Comparison of ENCODE assay signal across 20 mouse cellular contexts in genomic region chr10:52021231-52021630, GRCm38 (mm10). TPM values are rescaled to one million over a fixed set of nuclear protein-coding genes. Genes with fewer than 3 reads are reported as not detected.
DNase-seq lines count a peak whose midpoint lies in the region; ATAC-seq and TF ChIP-seq lines count a peak whose summit lies in the region.
"Had no signal": no experiment of that assay in that cellular context is flagged by ENCODE, and none has a peak within 500 bp of the region (broad histone marks: within the 10 kb centered on the region; RNA-seq: fewer than 3 reads in every experiment).

No protein-coding gene starts in this region.

- no peaks in the 10 kb centered on the region for H3K9me3 ChIP-seq in forebrain, embryonic 10.5 days
- H3K9me3 ChIP-seq in forebrain, postnatal 0 days (ENCODE audit: low read length), result no peaks in the 10 kb centered on the region
- no peaks in the 10 kb centered on the region for H3K9me3 ChIP-seq in hindbrain, embryonic 10.5 days
- H3K9me3 ChIP-seq in hindbrain, embryonic 11.5 days (ENCODE audit: control insufficient read depth, low read length), result no peaks in the 10 kb centered on the region
- no peaks in the 10 kb centered on the region for H3K9me3 ChIP-seq in midbrain, embryonic 13.5 days
- H3K9me3 ChIP-seq: embryonic facial prominence, embryonic 15.5 days had no signal

- no peaks in the 10 kb centered on the region for H3K36me3 ChIP-seq in forebrain, embryonic 10.5 days (replicated peaks)
- no peaks in the 10 kb centered on the region for H3K36me3 ChIP-seq in forebrain, postnatal 0 days (ENCODE audit: insufficient read depth)
- no peaks in the 10 kb centered on the region for H3K36me3 ChIP-seq in hindbrain, embryonic 10.5 days
- no peaks in the 10 kb centered on the region for H3K36me3 ChIP-seq in hindbrain, embryonic 11.5 days (ENCODE audit: control insufficient read depth, insufficient read depth, low read length)
- H3K36me3 ChIP-seq in midbrain, embryonic 13.5 days, result no peaks in the 10 kb centered on the region
- H3K36me3 ChIP-seq: embryonic facial prominence, embryonic 15.5 days had no signal

- under 1% methylated on average over 9 of the region's 9 CpGs for WGBS in forebrain, embryonic 10.5 days
- 3% methylated on average over 9 of the region's 9 CpGs for WGBS in forebrain, postnatal 0 days
- under 1% methylated on average over 9 of the region's 9 CpGs for WGBS in hindbrain, embryonic 10.5 days
- WGBS in hindbrain, embryonic 11.5 days, result 1% methylated on average over 9 of the region's 9 CpGs
- under 1% methylated on average over 9 of the region's 9 CpGs for WGBS in midbrain, embryonic 13.5 days

- H3K4me3 ChIP-seq in forebrain, embryonic 10.5 days, result no peak overlapping the region
- no peak overlapping the region for H3K4me3 ChIP-seq in forebrain, postnatal 0 days (ENCODE audit: low read depth, low read length)
- peak overlapping the region; percentile 59; the same call in 1 of the 2 replicates for H3K4me3 ChIP-seq in hindbrain, embryonic 10.5 days
- no peak overlapping the region for H3K4me3 ChIP-seq in hindbrain, embryonic 11.5 days (ENCODE audit: low read depth, low read length)
- H3K4me3 ChIP-seq in midbrain, embryonic 13.5 days (replicated peaks), result no peak overlapping the region

- H3K27ac ChIP-seq in forebrain, embryonic 10.5 days, result no peak overlapping the region
- no peak overlapping the region for H3K27ac ChIP-seq in forebrain, postnatal 0 days (ENCODE audit: low read depth, low read length)
- H3K27ac ChIP-seq in hindbrain, embryonic 10.5 days, result no peak overlapping the region
- H3K27ac ChIP-seq in hindbrain, embryonic 11.5 days (ENCODE audit: low read depth, low read length), result no peak overlapping the region
- H3K27ac ChIP-seq in midbrain, embryonic 13.5 days, result no peak overlapping the region
- H3K27ac ChIP-seq: embryonic facial prominence, embryonic 15.5 days had no signal

- H3K4me1 ChIP-seq in forebrain, embryonic 10.5 days, result peaks cover 20% of the 10 kb centered on the region
- no peaks in the 10 kb centered on the region for H3K4me1 ChIP-seq in forebrain, postnatal 0 days (ENCODE audit: insufficient read depth)
- peaks cover 22% of the 10 kb centered on the region for H3K4me1 ChIP-seq in hindbrain, embryonic 10.5 days (replicated peaks)
- H3K4me1 ChIP-seq in hindbrain, embryonic 11.5 days (replicated peaks; ENCODE audit: control insufficient read depth, insufficient read depth, low read length), result peaks cover 2% of the 10 kb centered on the region; the same call in 1 of the 2 replicates
- peaks cover 20% of the 10 kb centered on the region for H3K4me1 ChIP-seq in midbrain, embryonic 13.5 days (replicated peaks)

- intact Hi-C loops in left cerebral cortex, postnatal 4 days (cut with DNase I), result loop anchor here (5.0 kb wide), 1 partner anchor 229 kb away; no protein-coding TSS in a partner anchor

- no peak overlapping the region for H3K4me2 ChIP-seq in forebrain, postnatal 0 days (ENCODE audit: low read depth)
- H3K4me2 ChIP-seq in hindbrain, embryonic 11.5 days (replicated peaks; ENCODE audit: low read depth, low read length), result no peak overlapping the region
- 0 out of 2 replicates have a peak overlapping the region, but pooled peaks have one; percentile 96 for H3K4me2 ChIP-seq in midbrain, embryonic 13.5 days (replicated peaks)

- no peak for TF ChIP-seq CTCF in forebrain, postnatal 0 days (IDR thresholded peaks at IDR 0.05; ENCODE audit: low read depth)

- DNase-seq in forebrain, embryonic 10.5 days (ENCODE audit: extremely low spot score, low spot score), result peak; percentile 21
- DNase-seq in forebrain, postnatal 0 days, result no peak
- peak; percentile 34 for DNase-seq in hindbrain, embryonic 10.5 days (ENCODE audit: low spot score)
- DNase-seq in hindbrain, embryonic 11.5 days (ENCODE audit: low spot score), result no peak
- DNase-seq in embryo, embryonic 11 days, result peak; percentile 13
- DNase-seq in urinary bladder, postnatal 36 days (ENCODE audit: low spot score in 2 of 2), result no peak
- no peak for DNase-seq in left cerebral cortex, postnatal 4 days
- DNase-seq: adrenal gland, adult 2 months; gastrocnemius, adult 2 months; heart, postnatal 14 days; kidney, adult 8-10 months; kidney, postnatal 4 days; lung, adult 2 months; lung, postnatal 36 days; thymus, postnatal 36 days had no signal

- no peak overlapping the region for H3K9ac ChIP-seq in forebrain, postnatal 0 days
- no peak overlapping the region for H3K9ac ChIP-seq in hindbrain, embryonic 11.5 days (ENCODE audit: low read depth, low read length)
- no peak overlapping the region for H3K9ac ChIP-seq in midbrain, embryonic 13.5 days (replicated peaks)
- H3K9ac ChIP-seq: embryonic facial prominence, embryonic 15.5 days had no signal

- peaks cover 81% of the 10 kb centered on the region for H3K27me3 ChIP-seq in forebrain, embryonic 10.5 days (ENCODE audit: poor library complexity, severe bottlenecking)
- peaks cover 58% of the 10 kb centered on the region for H3K27me3 ChIP-seq in forebrain, postnatal 0 days (ENCODE audit: insufficient read depth, low read length)
- H3K27me3 ChIP-seq in hindbrain, embryonic 10.5 days (ENCODE audit: insufficient read depth, poor library complexity, severe bottlenecking), result peaks cover 80% of the 10 kb centered on the region
- peaks cover 47% of the 10 kb centered on the region for H3K27me3 ChIP-seq in hindbrain, embryonic 11.5 days (ENCODE audit: control insufficient read depth, insufficient read depth, low read length)
- peaks cover 82% of the 10 kb centered on the region for H3K27me3 ChIP-seq in midbrain, embryonic 13.5 days
- H3K27me3 ChIP-seq: CH12.LX had no signal

- ATAC-seq in forebrain, postnatal 0 days, result no peak
- no peak for ATAC-seq in hindbrain, embryonic 11.5 days (ENCODE audit: low FRiP score)
- ATAC-seq in midbrain, embryonic 13.5 days, result no peak

RNA-seq across cellular contexts. Expression of gene Vgll2, which starts 1.1 kb away (rescaled TPM):
- polyA plus RNA-seq in forebrain, embryonic 10.5 days (2016; fragmentation: Nextera tagmentation; extraction: Ambion mirVana), result 0.68 and 1.6 TPM in 2 replicates
- total RNA-seq in forebrain, postnatal 0 days (2014; rRNA removed), result 0.31 and 2.6 TPM in 2 replicates
- 1.9 TPM in 1 of 2 replicates, not detected in the other for polyA plus RNA-seq in forebrain, postnatal 0 days (2015; fragmentation: Nextera tagmentation; extraction: Ambion mirVana)
- 1.4 and 1.6 TPM in 2 replicates for polyA plus RNA-seq in hindbrain, embryonic 10.5 days (2016; fragmentation: Nextera tagmentation; extraction: Ambion mirVana)
- 1.2 and 3.4 TPM in 2 replicates for polyA plus RNA-seq in hindbrain, embryonic 11.5 days (2014; fragmentation: Nextera tagmentation; extraction: Ambion mirVana)
- polyA plus RNA-seq in midbrain, embryonic 13.5 days (2015; fragmentation: Nextera tagmentation; extraction: Ambion mirVana), result 0.65 and 1.4 TPM in 2 replicates
- not detected for total RNA-seq in left cerebral cortex, postnatal 4 days (2021)
- total RNA-seq: adrenal gland, adult 2 months; CH12.LX; granulocyte monocyte progenitor cell, adult 5-6 weeks; heart, postnatal 14 days had no signal
- polyA plus RNA-seq: small intestine, adult 2 months had no signal

Comparison
In these comparisons a context has a peak if more than half of its experiments do, and no peak if none do; other contexts are left out.
1. DNase-seq: peak in forebrain, embryonic 10.5 days (single experiment), hindbrain, embryonic 10.5 days (single experiment) and embryo, embryonic 11 days (single experiment); none in forebrain, postnatal 0 days (single experiment), hindbrain, embryonic 11.5 days (single experiment), urinary bladder, postnatal 36 days (0 of 2) and left cerebral cortex, postnatal 4 days (single experiment).